Mouse (Mus musculus) embryonic facial prominence, embryonic 10.5 days (tissue): ENCODE data around the gene Ccpg1os. TPM values are rescaled to one million over a fixed set of nuclear protein-coding genes. Genes with fewer than 3 reads are reported as not detected.

Source experiments
- DNase-seq: peaks from one replicate; pipeline ENCODE4 v3.0.0-alpha.2; 2017; ENCODE audit warnings: low spot score
- H3K27ac ChIP-seq: fragments of 300-500 bp; sonication (generic); replicated peaks from 2 replicates; pipeline ENCODE4 v1.5.1; 2016; ENCODE audit warnings: mild to moderate bottlenecking
- H3K27me3 ChIP-seq: fragments of 300-500 bp; sonication (generic); replicated peaks from 2 replicates; pipeline ENCODE4 v1.6.1; 2016; ENCODE audit warnings: low read depth, mild to moderate bottlenecking; ENCODE audit not compliant: poor library complexity, severe bottlenecking
- H3K36me3 ChIP-seq: fragments of 300-500 bp; sonication (generic); replicated peaks from 2 replicates; pipeline ENCODE4 v1.6.1; 2016; ENCODE audit warnings: mild to moderate bottlenecking, moderate library complexity
- H3K4me1 ChIP-seq: fragments of 300-500 bp; sonication (generic); 2 replicates; pipeline ENCODE4 v1.6.1; 2016
- H3K4me3 ChIP-seq: fragments of 300-500 bp; sonication (generic); 2 replicates; pipeline ENCODE4 v1.5.1; 2016; ENCODE audit warnings: mild to moderate bottlenecking, moderate library complexity
- H3K9me3 ChIP-seq: fragments of 300-500 bp; sonication (generic); 2 replicates; pipeline ENCODE4 v1.6.1; 2016; ENCODE audit warnings: mild to moderate bottlenecking
- WGBS: fragments of 180-500 bp; shearing (Covaris S2); methylation state at CpG from one replicate; pipeline ENCODE4 v1.1.7; 2016; 5-methylcytosine and 5-hydroxymethylcytosine counted together
- polyA plus RNA-seq: library from polyadenylated mRNA; unstranded; fragments of >200 nt; fragmentation: Nextera tagmentation; extraction: Ambion mirVana; gene quantifications from 2 replicates; pipeline ENCODE4 v1.2.1, GENCODE M21; 2016

Gene Ccpg1os
- polyA plus RNA-seq, 1 experiment from 2014 or later, result 16.1 TPM

GRCm38 (mm10) chr9:72972984-72973383, 12.2 kb downstream of the Ccpg1os start:
- Histone ChIP-seq H3K27ac (no peak overlapping the region), H3K27me3 (no peaks in the 10 kb centered on the region), H3K4me1 (no peaks in the 10 kb centered on the region), H3K36me3 (no peaks in the 10 kb centered on the region), H3K4me3 (no peak overlapping the region), H3K9me3 (no peaks in the 10 kb centered on the region)
- DNase-seq, result no peak

GRCm38 (mm10) chr9:72972435-72972834, 12.7 kb downstream of the Ccpg1os start:
- H3K27ac ChIP-seq, result no peak overlapping the region
- H3K27me3 ChIP-seq, result no peaks in the 10 kb centered on the region
- H3K36me3 ChIP-seq, result no peaks in the 10 kb centered on the region
- no peaks in the 10 kb centered on the region for H3K9me3 ChIP-seq
- 90% methylated on average over 5 of the region's 5 CpGs for WGBS
- no peaks in the 10 kb centered on the region for H3K4me1 ChIP-seq
- no peak overlapping the region for H3K4me3 ChIP-seq
- no peak for DNase-seq

- DNase-seq, result no peak
- Histone ChIP-seq H3K27ac (no peak overlapping the region), H3K4me3 (no peak overlapping the region), H3K27me3 (no peaks in the 10 kb centered on the region), H3K9me3 (no peaks in the 10 kb centered on the region), H3K36me3 (no peaks in the 10 kb centered on the region), H3K4me1 (no peaks in the 10 kb centered on the region)
- WGBS, result 64% methylated on average over 7 of the region's 7 CpGs
Observed at GRCm38 (mm10) chr9:72969874-72970273, 15.3 kb downstream of the Ccpg1os start.

DNA sequence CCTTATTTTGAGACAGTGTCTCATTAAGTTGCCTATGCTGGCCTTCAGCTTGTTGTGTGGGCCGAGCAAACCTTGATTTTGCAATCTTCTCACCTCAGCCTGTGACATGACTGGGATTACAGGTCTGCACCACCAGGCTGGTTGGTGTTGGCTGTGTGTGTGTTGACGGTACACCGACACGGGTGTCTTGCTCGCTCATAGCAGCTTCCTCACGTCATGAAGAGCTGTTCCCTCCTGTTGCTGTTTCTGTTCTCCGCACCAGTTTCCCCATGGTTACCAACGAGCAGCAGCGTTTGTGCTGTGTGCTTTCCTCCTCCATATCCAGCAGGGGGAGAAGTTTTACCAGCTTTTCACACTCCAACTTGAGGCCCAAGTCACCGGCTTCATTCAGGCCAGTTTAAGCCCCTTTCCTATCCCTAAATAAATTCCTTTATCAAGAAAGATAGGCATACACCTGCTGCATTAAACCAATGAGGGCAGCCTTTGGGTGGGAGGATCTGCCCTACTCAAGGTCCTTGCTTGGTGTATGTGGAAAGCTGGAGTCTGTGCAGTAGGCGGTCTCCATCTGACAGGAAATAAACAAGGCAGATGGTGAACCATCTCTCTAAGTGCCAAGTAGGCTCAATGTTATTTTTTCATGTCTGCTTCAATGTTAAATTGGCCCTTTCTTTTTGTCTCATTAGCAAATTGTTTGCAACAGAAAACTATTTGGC, 16.7 kb downstream of the Ccpg1os start:
- Histone ChIP-seq H3K27me3 (no peaks in the 10 kb centered on the region), H3K27ac (no peak overlapping the region), H3K36me3 (no peaks in the 10 kb centered on the region), H3K4me1 (no peaks in the 10 kb centered on the region), H3K4me3 (no peak overlapping the region), H3K9me3 (no peaks in the 10 kb centered on the region)
- DNase-seq, result peak; percentile 33
- 39% methylated on average over 11 of the region's 11 CpGs for WGBS

DNA sequence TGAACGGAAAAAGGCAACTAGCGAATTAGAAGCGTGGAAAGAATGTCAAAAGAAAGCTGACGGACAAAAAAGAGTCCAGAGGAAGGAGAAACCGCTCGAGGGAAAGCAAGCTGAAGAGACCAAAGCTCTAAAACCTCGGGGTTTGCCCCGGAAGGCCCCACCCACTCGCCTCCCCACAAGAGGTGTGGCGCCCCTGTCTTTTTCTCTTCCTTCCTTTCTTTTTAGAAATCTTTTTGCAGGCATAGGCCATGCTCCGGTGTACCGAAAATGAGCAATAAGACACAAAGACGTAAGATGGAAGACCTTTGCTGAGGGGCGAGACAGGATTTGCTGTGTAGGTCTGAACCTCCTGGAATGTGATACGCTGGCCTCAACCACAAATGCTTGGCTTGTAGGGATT, 23.2 kb downstream of the Ccpg1os start:
- no peaks in the 10 kb centered on the region for H3K9me3 ChIP-seq
- DNase-seq, result no peak
- no peak overlapping the region for H3K4me3 ChIP-seq
- no peaks in the 10 kb centered on the region for H3K27me3 ChIP-seq
- WGBS, result 76% methylated on average over 15 of the region's 15 CpGs
- peaks cover 14% of the 10 kb centered on the region for H3K4me1 ChIP-seq
- no peak overlapping the region for H3K27ac ChIP-seq
- no peaks in the 10 kb centered on the region for H3K36me3 ChIP-seq

DNA sequence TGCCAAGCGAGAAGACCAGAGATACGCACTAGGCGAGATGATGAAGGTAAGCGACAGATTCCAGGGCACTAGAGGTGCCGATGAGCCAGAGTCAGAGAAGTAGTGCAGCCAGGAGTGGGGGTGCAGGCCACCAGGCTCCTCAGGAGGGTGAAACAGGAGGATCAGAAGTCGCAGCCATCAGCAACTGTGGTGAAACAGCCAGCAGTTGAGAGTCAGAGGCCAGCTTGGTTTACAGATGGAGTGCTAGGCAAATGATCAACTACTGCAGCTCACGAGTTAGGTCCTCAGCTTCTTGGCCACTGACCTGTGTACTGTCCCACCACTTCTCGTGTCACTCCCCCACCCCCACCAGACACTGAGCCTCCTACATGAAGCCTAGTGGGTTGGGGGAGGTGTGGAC, 23.8 kb downstream of the Ccpg1os start:
- Histone ChIP-seq H3K27me3 (no peaks in the 10 kb centered on the region), H3K36me3 (no peaks in the 10 kb centered on the region), H3K27ac (no peak overlapping the region), H3K4me3 (no peak overlapping the region), H3K4me1 (peaks cover 14% of the 10 kb centered on the region), H3K9me3 (no peaks in the 10 kb centered on the region)
- 81% methylated on average over 8 of the region's 8 CpGs for WGBS
- DNase-seq, result no peak

DNA sequence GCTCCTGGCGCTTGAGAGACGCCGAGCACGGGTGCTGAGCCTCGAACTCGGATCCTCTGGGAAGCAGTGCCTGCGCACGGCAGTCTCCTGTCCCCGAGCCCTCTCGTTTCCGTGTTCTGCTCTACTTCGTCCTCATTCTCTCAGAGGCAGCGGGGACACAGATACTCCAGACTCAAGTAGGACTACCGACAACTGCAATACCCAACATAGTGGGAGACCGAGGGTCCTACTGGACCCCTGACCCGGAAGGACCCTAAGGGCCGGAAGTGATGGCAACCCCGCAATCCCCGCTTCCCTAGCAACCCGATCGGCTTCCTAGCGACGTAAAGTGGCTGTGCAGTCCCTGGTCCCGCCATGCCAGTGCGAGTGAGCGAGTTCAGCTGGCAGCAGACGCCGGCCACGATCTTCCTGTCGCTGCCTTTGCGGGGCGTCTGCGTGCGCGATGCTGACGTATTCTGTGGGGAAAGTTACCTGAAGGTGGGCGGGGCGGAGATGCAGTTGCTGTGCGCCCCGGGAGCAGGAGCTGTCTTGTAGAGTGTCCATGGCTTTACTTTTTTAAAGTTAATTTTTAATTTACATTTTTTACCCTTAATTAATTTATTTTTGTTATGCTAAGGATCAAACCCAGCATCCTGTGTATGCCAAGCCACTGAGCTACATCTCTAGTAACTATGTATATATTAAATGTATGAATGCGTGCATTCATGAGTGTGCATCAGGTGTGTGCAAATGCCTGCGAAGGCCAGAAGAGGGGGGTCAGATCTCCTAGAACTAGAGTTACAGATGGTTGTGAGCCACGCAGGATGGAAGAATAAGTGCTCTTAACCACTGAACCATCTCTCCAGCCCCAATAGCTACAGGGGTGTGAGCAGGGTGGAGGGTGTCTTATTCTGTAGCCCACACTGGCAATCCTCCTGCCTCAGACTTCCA, 26.4 kb downstream of the Ccpg1os start, which contains the start of the genes Dyx1c1 and Gm44503:
Gene Dyx1c1, plus strand, starts transcription at position 265 of the 930 bp plus-strand sequence.
Gene Gm44503, plus strand, starts transcription at position 332 of the 930 bp plus-strand sequence.
- H3K9me3 ChIP-seq, result no peaks in the 10 kb centered on the region
- DNase-seq, result peak; percentile 92
- H3K27me3 ChIP-seq, result no peaks in the 10 kb centered on the region
- H3K4me3 ChIP-seq, result peak within 1 kb of the TSS; percentile 79
- H3K4me1 ChIP-seq, result peaks cover 14% of the 10 kb centered on the region
- peak within 1 kb of the TSS; percentile 83 for H3K27ac ChIP-seq
- WGBS, result 2% methylated on average over 43 of the region's 43 CpGs
- no peaks in the 10 kb centered on the region for H3K36me3 ChIP-seq

DNA sequence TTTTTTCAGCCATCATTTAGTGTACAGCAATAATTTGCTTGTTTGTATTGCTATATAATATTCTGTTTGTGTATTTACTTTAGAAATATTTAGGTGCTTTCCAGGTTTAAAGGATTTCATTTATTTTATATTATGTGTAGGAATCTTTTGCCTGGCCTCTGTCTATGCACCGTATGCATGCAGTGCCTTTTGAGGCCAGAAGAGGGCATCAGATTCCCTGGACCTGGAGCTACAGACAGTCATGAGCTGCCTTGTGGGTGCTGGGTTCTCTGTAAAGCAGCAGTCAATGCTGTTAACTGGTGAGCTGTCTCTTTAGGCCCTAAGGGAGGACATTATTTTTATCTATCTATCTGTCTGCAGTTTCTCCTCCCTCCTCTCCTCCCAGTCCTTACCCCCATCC, 29.6 kb downstream of the Ccpg1os start:
- H3K36me3 ChIP-seq, result no peaks in the 10 kb centered on the region
- no peak overlapping the region for H3K4me3 ChIP-seq
- H3K27me3 ChIP-seq, result no peaks in the 10 kb centered on the region
- no peaks in the 10 kb centered on the region for H3K9me3 ChIP-seq
- H3K4me1 ChIP-seq, result peaks cover 14% of the 10 kb centered on the region
- 18% methylated on average over 1 of the region's 1 CpGs for WGBS
- peak; percentile 66 for DNase-seq
- H3K27ac ChIP-seq, result no peak overlapping the region

- Histone ChIP-seq H3K27ac (no peak overlapping the region), H3K36me3 (no peaks in the 10 kb centered on the region), H3K9me3 (no peaks in the 10 kb centered on the region), H3K4me3 (no peak overlapping the region), H3K27me3 (no peaks in the 10 kb centered on the region), H3K4me1 (peaks cover 14% of the 10 kb centered on the region)
- DNase-seq, result peak; percentile 47
- 62% methylated on average over 2 of the region's 2 CpGs for WGBS
Observed at GRCm38 (mm10) chr9:72954746-72955145, 30.4 kb downstream of the Ccpg1os start.

- no peak overlapping the region for H3K27ac ChIP-seq
- H3K36me3 ChIP-seq, result peaks cover 32% of the 10 kb centered on the region
- H3K9me3 ChIP-seq, result peaks cover 7% of the 10 kb centered on the region; the same call in 1 of the 2 replicates
- no peaks in the 10 kb centered on the region for H3K27me3 ChIP-seq
- no peak overlapping the region for H3K4me3 ChIP-seq
- no peak for DNase-seq
- no peaks in the 10 kb centered on the region for H3K4me1 ChIP-seq
- 76% methylated on average over 7 of the region's 7 CpGs for WGBS
Observed at GRCm38 (mm10) chr9:72949572-72949971, 35.6 kb downstream of the Ccpg1os start.

DNA sequence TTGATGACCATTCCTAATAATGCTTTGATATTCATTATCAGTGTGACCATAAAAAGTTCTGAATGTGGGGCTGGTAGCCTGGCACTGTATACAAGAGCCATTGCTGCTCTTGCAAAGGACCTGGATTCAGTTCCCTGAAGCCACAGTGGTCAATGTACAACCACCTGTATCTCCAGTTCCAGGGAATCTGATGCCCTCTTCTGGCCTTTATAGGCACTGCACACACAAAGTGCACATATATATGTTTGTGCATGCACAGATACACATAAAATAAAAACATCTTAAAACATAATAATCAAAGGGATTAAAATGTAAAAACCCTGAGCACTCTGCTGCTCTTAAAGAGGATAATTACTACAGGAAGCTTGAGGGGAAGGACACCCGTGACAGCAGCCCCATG, 38.2 kb downstream of the Ccpg1os start:
- no peak for DNase-seq
- H3K27me3 ChIP-seq, result no peaks in the 10 kb centered on the region
- H3K27ac ChIP-seq, result no peak overlapping the region
- peaks cover 7% of the 10 kb centered on the region; the same call in 1 of the 2 replicates for H3K9me3 ChIP-seq
- H3K4me3 ChIP-seq, result no peak overlapping the region
- no peaks in the 10 kb centered on the region for H3K4me1 ChIP-seq
- whole genome bisulfite sequencing, result 93% methylated on average over 1 of the region's 1 CpGs
- peaks cover 52% of the 10 kb centered on the region for H3K36me3 ChIP-seq

DNA sequence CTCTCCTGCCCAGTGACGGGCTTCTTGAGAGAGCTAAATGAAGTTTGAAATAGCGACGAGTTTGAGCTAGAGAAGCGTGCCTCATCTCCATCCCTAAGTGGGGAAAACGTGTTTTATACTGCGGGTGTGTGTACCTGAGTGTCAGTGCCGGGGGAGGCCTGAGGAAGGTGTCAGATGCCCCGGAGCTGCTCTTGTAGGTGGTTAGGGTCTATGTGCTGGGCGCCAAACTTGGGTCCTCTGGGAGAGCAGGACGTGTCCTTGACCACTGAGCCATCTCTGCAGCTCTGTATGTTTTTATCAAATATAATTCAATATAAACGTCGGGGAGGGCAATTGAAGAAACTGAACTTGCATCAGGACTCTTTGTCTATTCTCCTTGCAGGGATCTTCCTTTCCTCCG, 40.9 kb downstream of the Ccpg1os start:
- no peak for DNase-seq
- Histone ChIP-seq H3K9me3 (peaks cover 7% of the 10 kb centered on the region; the same call in 1 of the 2 replicates), H3K36me3 (peaks cover 52% of the 10 kb centered on the region), H3K27ac (no peak overlapping the region), H3K27me3 (no peaks in the 10 kb centered on the region), H3K4me3 (no peak overlapping the region), H3K4me1 (no peaks in the 10 kb centered on the region)
- 90% methylated on average over 13 of the region's 13 CpGs for WGBS
